Mouse (Mus musculus): Measurements from ENCODE around the gene Tuba3a. TPM values are rescaled to one million over a fixed set of nuclear protein-coding genes. Genes with fewer than 3 reads are reported as not detected.
"Not testable (repeated sequence)": the region's sequence is repeated elsewhere in the genome, so short reads cannot be mapped to it uniquely, and the experiment has no call there.

The Tuba3a gene
- polyA plus RNA-seq, 1 experiment = not detected

DNA sequence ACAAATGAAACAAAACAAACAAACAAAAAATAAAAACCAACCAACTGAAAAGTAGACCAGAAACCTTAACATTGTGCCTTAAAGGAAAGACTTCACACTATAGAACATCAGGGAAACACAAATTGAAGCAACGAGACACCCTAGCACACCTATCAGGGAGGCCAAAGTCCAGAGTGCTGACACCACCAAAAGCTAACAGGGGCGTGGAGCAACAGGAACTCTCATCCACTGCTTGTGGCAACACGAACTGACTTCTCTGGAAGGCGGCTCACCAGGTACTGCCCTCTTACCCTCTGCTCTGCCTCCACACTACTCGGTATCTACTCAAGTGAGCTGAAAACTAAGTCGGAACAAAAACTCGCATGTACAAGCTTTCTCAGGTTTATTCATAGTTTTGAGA lies 6.4 kb upstream of the Tuba3a start:
- TF ChIP-seq POLR2A (IDR thresholded peaks at IDR 0.05; ENCODE audit: borderline replicate concordance, low read depth, low read length) = no peak
- no peak for TF ChIP-seq CTCF (IDR thresholded peaks at IDR 0.05; ENCODE audit: low read depth, low read length)
- Histone ChIP-seq H3K4me1 (ENCODE audit: control insufficient read depth, insufficient read depth, low read length) (peaks cover 3% of the 10 kb centered on the region; the same call in 1 of the 2 replicates), H3K4me3 (ENCODE audit: insufficient read depth, low read length) (no peak overlapping the region), H3K27ac (ENCODE audit: insufficient read depth, low read depth, low read length) (no peak overlapping the region)

DNA sequence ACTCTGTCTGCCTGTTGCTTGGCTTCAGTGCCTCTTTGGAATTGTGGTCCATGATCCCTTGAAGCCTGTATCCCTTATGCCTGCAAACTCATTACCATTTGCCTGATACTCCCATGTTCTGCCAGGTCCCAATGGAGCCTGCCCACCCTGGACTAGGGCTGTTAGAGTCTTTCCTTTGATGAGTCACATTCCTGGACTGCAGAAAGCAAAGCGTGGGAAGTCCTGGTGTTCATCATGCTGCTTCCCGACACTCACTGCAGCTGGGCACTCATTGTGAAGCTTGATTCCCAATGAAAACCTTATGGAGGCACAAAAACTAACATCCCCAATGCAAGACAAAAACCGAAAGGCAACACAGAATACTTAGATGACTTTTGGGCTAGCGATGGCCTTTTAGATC lies 5.5 kb upstream of the Tuba3a start:
- H3K4me3 ChIP-seq (ENCODE audit: insufficient read depth, low read length) = no peak overlapping the region
- peaks cover 3% of the 10 kb centered on the region; the same call in 1 of the 2 replicates for H3K4me1 ChIP-seq (ENCODE audit: control insufficient read depth, insufficient read depth, low read length)
- no peak overlapping the region for H3K27ac ChIP-seq (ENCODE audit: insufficient read depth, low read depth, low read length)
- TF ChIP-seq CTCF (IDR thresholded peaks at IDR 0.05; ENCODE audit: low read depth, low read length) (no peak), POLR2A (IDR thresholded peaks at IDR 0.05; ENCODE audit: borderline replicate concordance, low read depth, low read length) (no peak)

DNA sequence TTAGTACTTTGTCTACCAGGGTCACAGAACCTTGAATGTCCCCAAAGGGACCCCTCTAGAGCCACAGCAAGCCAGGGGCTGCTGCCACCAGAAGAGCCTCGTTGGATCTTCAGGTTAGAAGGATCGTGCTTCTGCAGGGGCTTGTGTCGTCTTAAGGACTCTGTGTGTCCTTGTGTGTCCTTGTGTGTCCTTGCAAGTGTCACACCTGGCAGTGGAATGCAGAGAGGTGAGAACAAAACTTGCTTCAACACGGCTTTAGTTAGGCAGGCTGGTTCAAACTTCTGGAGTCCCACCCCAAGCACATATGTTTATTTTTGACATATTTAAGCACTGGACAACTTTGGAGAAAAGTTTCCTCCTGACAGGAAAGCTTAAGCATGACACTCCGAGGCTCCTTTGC lies 2.9 kb upstream of the Tuba3a start:
- H3K4me1 ChIP-seq (ENCODE audit: control insufficient read depth, insufficient read depth, low read length) = peaks cover 3% of the 10 kb centered on the region; the same call in 1 of the 2 replicates
- TF ChIP-seq POLR2A (IDR thresholded peaks at IDR 0.05; ENCODE audit: borderline replicate concordance, low read depth, low read length) (no peak), CTCF (IDR thresholded peaks at IDR 0.05; ENCODE audit: low read depth, low read length) (no peak)
- no peak overlapping the region for H3K27ac ChIP-seq (ENCODE audit: insufficient read depth, low read depth, low read length)
- no peak overlapping the region for H3K4me3 ChIP-seq (ENCODE audit: insufficient read depth, low read length)

DNA sequence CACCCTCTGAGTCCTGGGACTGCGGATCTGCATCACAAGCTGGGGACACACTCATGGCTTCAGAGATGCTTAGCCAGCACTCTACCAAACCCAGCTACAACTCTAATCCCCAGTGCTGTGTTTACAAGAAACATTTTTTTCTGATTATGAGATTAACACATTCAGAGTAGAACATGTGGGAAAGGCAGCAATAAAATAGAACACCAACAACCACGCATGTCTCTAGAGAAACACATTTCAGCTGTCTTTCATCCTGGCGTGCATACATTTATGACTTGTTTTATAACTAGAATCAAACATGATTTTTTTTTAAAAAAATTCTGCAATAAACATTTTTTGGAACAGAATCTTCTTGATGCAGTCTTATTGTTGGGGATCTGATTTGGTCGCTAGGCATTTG lies 1.1 kb upstream of the Tuba3a start:
- Histone ChIP-seq H3K4me3 (ENCODE audit: insufficient read depth, low read length) (no peak overlapping the region), H3K4me1 (ENCODE audit: control insufficient read depth, insufficient read depth, low read length) (peaks cover 3% of the 10 kb centered on the region; the same call in 1 of the 2 replicates), H3K27ac (ENCODE audit: insufficient read depth, low read depth, low read length) (no peak overlapping the region)
- TF ChIP-seq CTCF (IDR thresholded peaks at IDR 0.05; ENCODE audit: low read depth, low read length) = no peak
- TF ChIP-seq POLR2A (IDR thresholded peaks at IDR 0.05; ENCODE audit: borderline replicate concordance, low read depth, low read length) = no peak

DNA sequence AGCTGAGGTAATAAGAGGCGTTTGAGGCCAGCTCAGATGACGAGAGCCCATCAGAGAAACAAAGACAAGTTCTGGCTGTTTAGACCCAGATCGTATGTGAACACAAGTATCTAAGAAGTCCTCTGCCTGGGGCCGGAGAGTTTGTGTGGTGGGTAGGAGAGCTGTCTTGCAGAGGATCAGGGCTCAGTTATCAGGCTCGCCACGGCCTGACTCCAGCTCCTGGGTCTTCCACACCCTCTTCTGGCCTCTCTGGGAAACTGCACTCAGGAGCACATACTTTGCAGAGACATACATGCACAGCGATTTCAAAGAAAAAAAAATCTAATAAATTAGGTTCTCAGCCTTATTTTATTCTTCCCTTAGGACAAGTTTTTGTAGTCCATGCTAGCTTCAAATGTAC lies 1.1 kb downstream of the Tuba3a start:
- Histone ChIP-seq H3K4me3 (ENCODE audit: insufficient read depth, low read length) (no peak overlapping the region), H3K27ac (ENCODE audit: insufficient read depth, low read depth, low read length) (no peak overlapping the region), H3K4me1 (ENCODE audit: control insufficient read depth, insufficient read depth, low read length) (peaks cover 5% of the 10 kb centered on the region; the same call in 1 of the 2 replicates)
- TF ChIP-seq POLR2A (IDR thresholded peaks at IDR 0.05; ENCODE audit: borderline replicate concordance, low read depth, low read length) (no peak), CTCF (IDR thresholded peaks at IDR 0.05; ENCODE audit: low read depth, low read length) (no peak)

DNA sequence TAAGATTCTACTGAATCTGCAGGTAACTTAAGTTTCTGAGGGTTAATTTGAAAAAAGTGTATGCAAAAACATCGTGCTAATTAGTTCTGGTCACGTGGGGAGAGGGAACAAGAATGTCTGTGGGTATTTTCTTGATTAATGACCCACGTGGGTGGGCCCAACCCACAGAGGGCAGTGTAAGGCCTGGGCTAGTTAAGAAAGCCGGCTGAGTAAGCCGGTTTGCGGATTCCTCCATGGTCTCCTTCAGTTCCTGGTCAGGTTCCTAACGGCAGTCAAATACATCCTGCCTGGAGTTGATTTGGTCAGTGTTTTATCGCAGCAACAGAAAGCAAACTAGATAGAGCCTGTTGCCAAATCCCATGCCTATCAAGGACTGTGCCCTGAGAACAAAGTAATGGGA lies 1.6 kb downstream of the Tuba3a start:
- no peak for TF ChIP-seq CTCF (IDR thresholded peaks at IDR 0.05; ENCODE audit: low read depth, low read length)
- no peak for TF ChIP-seq POLR2A (IDR thresholded peaks at IDR 0.05; ENCODE audit: borderline replicate concordance, low read depth, low read length)
- Histone ChIP-seq H3K4me1 (ENCODE audit: control insufficient read depth, insufficient read depth, low read length) (peaks cover 6% of the 10 kb centered on the region; the same call in 1 of the 2 replicates), H3K27ac (ENCODE audit: insufficient read depth, low read depth, low read length) (no peak overlapping the region), H3K4me3 (ENCODE audit: insufficient read depth, low read length) (no peak overlapping the region)

DNA sequence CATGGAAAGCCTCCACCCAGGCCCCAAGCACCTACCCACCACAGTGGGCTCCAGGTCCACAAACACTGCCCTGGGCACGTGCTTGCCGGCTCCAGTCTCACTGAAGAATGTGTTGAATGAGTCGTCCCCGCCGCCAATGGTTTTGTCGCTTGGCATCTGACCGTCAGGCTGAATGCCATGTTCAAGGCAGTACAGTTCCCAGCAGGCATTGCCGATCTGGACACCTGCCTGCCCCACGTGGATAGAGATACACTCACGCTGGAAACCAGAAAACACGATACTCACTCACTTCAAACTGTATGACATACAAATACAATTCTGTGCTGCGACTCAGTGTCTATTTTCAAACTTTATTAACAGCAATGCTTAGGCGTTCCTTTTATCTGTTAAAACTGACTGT lies 3.1 kb downstream of the Tuba3a start:
- not testable (repeated sequence) for H3K4me1 ChIP-seq (ENCODE audit: control insufficient read depth, insufficient read depth, low read length); H3K27ac ChIP-seq (ENCODE audit: insufficient read depth, low read depth, low read length)

DNA sequence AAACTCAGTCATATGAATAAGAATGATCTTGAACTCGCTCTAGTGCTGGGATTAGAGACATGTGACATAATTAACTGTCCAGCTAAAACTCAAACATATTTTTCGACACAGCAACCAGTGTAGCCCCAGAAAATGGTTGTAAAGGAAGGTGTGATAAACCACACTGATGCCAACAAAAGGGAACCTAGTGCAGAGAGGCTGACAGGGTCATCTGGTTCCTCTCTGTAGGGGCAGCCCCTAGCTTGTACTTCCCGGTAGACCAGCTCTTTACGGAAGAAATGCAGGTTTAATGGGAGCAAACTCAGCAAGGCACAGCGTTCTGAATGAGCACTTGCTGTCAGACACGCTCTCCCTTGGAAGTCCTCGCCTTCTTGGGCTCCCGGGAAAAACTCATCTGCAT lies 6.1 kb downstream of the Tuba3a start:
- H3K4me3 ChIP-seq (ENCODE audit: insufficient read depth, low read length) = no peak overlapping the region
- no peak overlapping the region for H3K27ac ChIP-seq (ENCODE audit: insufficient read depth, low read depth, low read length)
- TF ChIP-seq CTCF (IDR thresholded peaks at IDR 0.05; ENCODE audit: low read depth, low read length) = no peak
- no peak for TF ChIP-seq POLR2A (IDR thresholded peaks at IDR 0.05; ENCODE audit: borderline replicate concordance, low read depth, low read length)
- H3K4me1 ChIP-seq (ENCODE audit: control insufficient read depth, insufficient read depth, low read length) = peaks cover 4% of the 10 kb centered on the region; the same call in 1 of the 2 replicates

More for the DNA sequence above, 3.1 kb downstream of the Tuba3a start:
- not testable (repeated sequence) for H3K4me3 ChIP-seq (ENCODE audit: insufficient read depth, low read length)

DNA sequence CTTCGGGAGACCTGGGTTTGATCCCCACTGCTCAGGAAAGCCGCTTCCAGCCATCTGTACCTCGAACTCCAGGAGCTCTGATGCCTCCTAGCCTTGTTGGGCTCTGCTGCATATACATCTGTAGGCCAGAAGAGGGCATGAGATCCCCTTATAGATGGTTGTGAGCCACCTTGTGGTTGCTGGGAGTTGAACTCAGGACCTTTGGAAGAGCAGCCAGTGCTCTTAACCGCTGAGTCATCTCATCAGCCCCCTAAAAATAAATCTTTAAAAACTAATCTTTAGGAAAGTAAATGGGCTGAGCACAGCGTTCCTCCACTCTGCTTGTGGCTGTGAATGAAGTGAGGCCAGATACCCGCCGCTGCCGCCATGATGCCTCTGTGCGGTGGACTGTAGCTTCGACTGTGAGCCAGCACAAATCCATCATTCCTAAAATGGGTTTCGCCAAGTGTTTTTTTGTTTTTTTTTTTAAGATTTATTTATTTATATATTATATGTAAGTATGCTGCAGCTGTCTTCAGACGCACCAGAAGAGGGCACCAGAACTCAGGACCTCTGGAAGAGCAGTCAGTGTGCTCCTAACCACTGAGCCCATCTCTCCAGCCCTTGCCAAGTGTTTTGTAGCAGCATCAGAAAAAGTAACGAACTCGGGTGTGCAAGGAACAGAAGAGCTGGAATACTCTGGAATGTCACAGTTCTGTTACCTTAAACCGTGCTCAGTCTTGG lies 10.8 kb downstream of the Tuba3a start:
- H3K27ac ChIP-seq (ENCODE audit: insufficient read depth, low read depth, low read length) = no peak overlapping the region
- peaks cover 12% of the 10 kb centered on the region; the same call in 1 of the 2 replicates for H3K4me1 ChIP-seq (ENCODE audit: control insufficient read depth, insufficient read depth, low read length)
- TF ChIP-seq POLR2A (IDR thresholded peaks at IDR 0.05; ENCODE audit: borderline replicate concordance, low read depth, low read length) (no peak), CTCF (IDR thresholded peaks at IDR 0.05; ENCODE audit: low read depth, low read length) (no peak)
- H3K4me3 ChIP-seq (ENCODE audit: insufficient read depth, low read length) = no peak overlapping the region

DNA sequence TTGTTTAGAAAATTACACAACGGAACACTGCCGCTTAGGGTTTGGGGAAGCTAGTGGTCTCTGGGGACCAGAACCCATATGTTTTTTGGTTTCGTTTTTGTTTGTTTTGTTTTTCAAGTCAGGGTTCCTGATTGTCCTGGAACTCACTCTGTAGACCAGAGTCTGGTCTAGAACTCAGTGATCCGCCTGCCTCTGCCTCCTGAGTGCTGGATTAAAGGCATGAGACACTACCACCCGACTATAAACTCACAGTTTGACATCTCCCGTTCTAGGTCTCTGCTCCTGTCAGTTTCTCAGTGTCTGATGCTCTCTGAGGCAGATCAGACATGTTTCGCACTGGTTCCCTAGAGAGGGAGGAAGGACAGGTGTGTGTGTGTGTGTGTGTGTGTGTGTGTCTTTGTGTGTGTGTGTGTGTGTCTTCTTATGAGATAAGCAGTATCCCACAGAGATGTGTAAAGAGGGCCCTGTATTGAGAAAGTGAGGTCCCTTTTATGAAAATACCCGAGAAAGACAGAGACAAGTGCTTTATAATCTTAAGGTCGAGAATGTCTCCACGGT lies 13.5 kb downstream of the Tuba3a start:
- peaks cover 8% of the 10 kb centered on the region; the same call in 1 of the 2 replicates for H3K4me1 ChIP-seq (ENCODE audit: control insufficient read depth, insufficient read depth, low read length)
- TF ChIP-seq CTCF (IDR thresholded peaks at IDR 0.05; ENCODE audit: low read depth, low read length) (no peak), POLR2A (IDR thresholded peaks at IDR 0.05; ENCODE audit: borderline replicate concordance, low read depth, low read length) (no peak)
- H3K4me3 ChIP-seq (ENCODE audit: insufficient read depth, low read length) = no peak overlapping the region
- no peak overlapping the region for H3K27ac ChIP-seq (ENCODE audit: insufficient read depth, low read depth, low read length)

Measured in bone marrow macrophage, adult 2 months (primary cell).